Mouse (Mus musculus) cerebellum, adult 2 months (tissue): ENCODE results near the gene Gbp7. TPM values are rescaled to one million over a fixed set of nuclear protein-coding genes. Genes with fewer than 3 reads are reported as not detected.

Experiments
- DNase-seq, 2 experiments: peaks; one replicate each; pipeline ENCODE4 v3.0.0; 2021
- H3K27ac ChIP-seq: fragments of 200-500 bp; 2 replicates; pipeline ENCODE4 v1.5.1; 2012; ENCODE audit warnings: low read length, control low read depth, inconsistent platforms; ENCODE audit not compliant: insufficient read depth
- H3K27me3 ChIP-seq: fragments of 200-500 bp; 2 replicates; pipeline ENCODE4 v1.6.1; 2012; ENCODE audit warnings: inconsistent platforms, mild to moderate bottlenecking, low read length, moderate library complexity; ENCODE audit not compliant: control insufficient read depth, insufficient read depth
- H3K4me1 ChIP-seq: fragments of 200-500 bp; 2 replicates; pipeline ENCODE4 v1.6.1; 2011; ENCODE audit warnings: low read length; ENCODE audit not compliant: control insufficient read depth, insufficient read depth
- H3K4me3 ChIP-seq: fragments of 200-500 bp; replicated peaks from 2 replicates; pipeline ENCODE3; 2011; ENCODE audit warnings: mild to moderate bottlenecking, low read depth, low read length, control low read depth; ENCODE audit not compliant: insufficient read depth
- CTCF ChIP-seq: fragments of 200-500 bp; IDR thresholded peaks from 2 replicates; pipeline ENCODE4 v1.5.1; 2011; ENCODE audit warnings: low read depth, mild to moderate bottlenecking, control low read depth, low read length, moderate library complexity, borderline replicate concordance; ENCODE audit not compliant: insufficient read depth
- POLR2A ChIP-seq: fragments of 200-500 bp; IDR thresholded peaks from 2 replicates; pipeline ENCODE4 v1.6.1; 2011; ENCODE audit warnings: low read length, control low read depth, borderline replicate concordance; ENCODE audit not compliant: insufficient read depth
- WGBS: fragments of 180-500 bp; shearing (Covaris S2); methylation state at CpG from one replicate; pipeline ENCODE4 v1.1.7; 2018; 5-methylcytosine and 5-hydroxymethylcytosine counted together
- polyA plus RNA-seq: library from polyadenylated mRNA; depleted of rRNA; stranded (reverse); fragments of >200 nt; gene quantifications from 2 replicates; pipeline ENCODE4 v1.2.3, GENCODE M21; 2012; rRNA removed

The Gbp7 gene
- polyA plus RNA-seq, 1 experiment = 1.7 TPM

DNA sequence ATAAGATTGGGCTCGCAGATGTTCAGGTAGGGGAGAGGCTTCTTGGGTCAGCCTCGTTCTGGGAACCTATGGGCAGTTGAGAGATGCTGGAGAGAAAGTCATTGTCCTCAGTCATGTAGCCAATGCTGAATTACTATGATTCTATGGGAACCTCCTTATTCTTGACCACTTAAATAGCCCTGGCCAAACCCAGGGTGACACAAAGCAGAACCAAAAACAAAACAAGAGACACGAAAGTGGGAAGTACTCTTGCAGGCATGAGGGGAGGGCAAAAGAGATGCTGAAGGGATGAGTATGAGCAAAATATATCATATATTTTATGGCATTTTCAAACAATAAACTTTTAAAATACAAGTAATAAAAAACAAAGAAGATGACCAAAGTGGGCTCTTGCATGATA, 47.0 kb downstream of the Gbp7 start:
- H3K27ac ChIP-seq = no peak overlapping the region
- 79% methylated on average over 3 of the region's 3 CpGs for WGBS
- no peak overlapping the region for H3K4me3 ChIP-seq
- TF ChIP-seq CTCF (no peak), POLR2A (no peak)
- H3K27me3 ChIP-seq = no peaks in the 10 kb centered on the region
- H3K4me1 ChIP-seq = no peaks in the 10 kb centered on the region
- DNase-seq = no peak

- H3K27ac ChIP-seq = no peak overlapping the region
- 87% methylated on average over 4 of the region's 4 CpGs for WGBS
These were observed 48.2 kb downstream of the Gbp7 start for GRCm38 (mm10) chr3:142578342-142578741.

GRCm38 (mm10) chr3:142583067-142583466, 52.9 kb downstream of the Gbp7 start:
- Histone ChIP-seq H3K4me1 (no peaks in the 10 kb centered on the region), H3K27me3 (no peaks in the 10 kb centered on the region), H3K27ac (no peak overlapping the region), H3K4me3 (no peak overlapping the region)
- DNase-seq = no peak
- no peak for TF ChIP-seq POLR2A
- no peak for TF ChIP-seq CTCF
- 87% methylated on average over 4 of the region's 4 CpGs for WGBS

More at GRCm38 (mm10) chr3:142578342-142578741, 48.2 kb downstream of the Gbp7 start:
- Histone ChIP-seq H3K4me1 (no peaks in the 10 kb centered on the region), H3K4me3 (no peak overlapping the region), H3K27me3 (no peaks in the 10 kb centered on the region)
- TF ChIP-seq CTCF = no peak
- TF ChIP-seq POLR2A = no peak
- DNase-seq = no peak

DNA sequence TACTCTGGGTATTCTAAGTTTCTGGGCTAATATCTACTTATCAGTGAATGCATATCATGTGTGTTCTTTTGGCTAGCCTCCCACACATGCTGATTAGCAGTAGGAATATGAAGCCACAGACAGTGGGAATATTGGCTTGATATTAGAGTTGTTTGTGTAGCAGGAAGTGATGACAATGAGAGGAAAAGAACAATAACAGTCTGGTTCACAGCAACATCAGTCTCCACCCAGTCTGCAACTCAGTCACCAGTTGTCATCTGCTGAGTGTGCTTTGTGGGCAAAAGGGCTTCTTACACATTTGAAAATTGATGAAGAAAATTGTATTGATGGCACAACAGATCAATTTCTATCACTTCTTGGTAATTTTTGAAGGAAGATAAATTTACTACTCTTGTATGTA, 57.2 kb downstream of the Gbp7 start:
- H3K4me1 ChIP-seq = no peaks in the 10 kb centered on the region

GRCm38 (mm10) chr3:142588888-142589287, 58.7 kb downstream of the Gbp7 start:
- H3K27ac ChIP-seq = no peak overlapping the region
- no peaks in the 10 kb centered on the region for H3K4me1 ChIP-seq
- TF ChIP-seq CTCF (no peak), POLR2A (no peak)
- DNase-seq = no peak
- 64% methylated on average over 2 of the region's 2 CpGs for WGBS
- H3K27me3 ChIP-seq = no peaks in the 10 kb centered on the region
- H3K4me3 ChIP-seq = no peak overlapping the region

More for the DNA sequence above, 57.2 kb downstream of the Gbp7 start:
- Histone ChIP-seq H3K4me3 (no peak overlapping the region), H3K27ac (no peak overlapping the region), H3K27me3 (no peaks in the 10 kb centered on the region)
- TF ChIP-seq POLR2A = no peak
- no peak for TF ChIP-seq CTCF
- no peak for DNase-seq

DNA sequence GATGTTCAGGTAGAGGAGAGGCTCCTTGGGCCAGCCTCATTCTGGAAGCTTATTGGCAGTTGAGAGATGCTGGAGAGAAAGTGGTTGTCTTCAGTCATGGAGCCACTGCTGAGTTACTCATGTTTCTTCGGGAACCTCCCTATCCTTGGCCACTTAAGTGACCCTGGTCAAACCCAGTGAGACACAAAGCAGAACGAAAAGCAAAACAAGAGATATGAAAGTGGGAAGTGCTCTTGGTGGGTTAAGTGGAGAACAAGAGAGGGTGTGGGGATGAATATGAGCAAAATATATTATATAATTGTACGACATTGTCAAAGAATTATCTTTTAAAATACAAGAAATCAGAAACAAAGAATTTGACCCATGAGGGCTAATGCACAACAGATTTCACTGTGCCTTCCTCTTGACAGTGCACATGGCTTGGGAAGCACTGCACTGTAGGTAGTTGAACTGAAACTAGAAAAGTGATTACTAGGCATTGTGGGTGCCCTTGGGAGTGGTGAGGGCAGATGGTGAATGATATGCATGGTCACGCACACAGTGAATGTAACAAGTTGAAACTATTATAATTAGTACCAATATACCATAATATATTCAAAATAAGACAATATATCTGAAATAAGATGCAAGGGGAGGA, 60.4 kb downstream of the Gbp7 start:
- DNase-seq = no peak
- Histone ChIP-seq H3K4me3 (no peak overlapping the region), H3K27me3 (no peaks in the 10 kb centered on the region), H3K4me1 (no peaks in the 10 kb centered on the region), H3K27ac (no peak overlapping the region)
- TF ChIP-seq CTCF = no peak
- no peak for TF ChIP-seq POLR2A
- WGBS = 89% methylated on average over 4 of the region's 4 CpGs

- no peak within 1 kb of the TSS for H3K4me3 ChIP-seq
- DNase-seq = no peak
- H3K27me3 ChIP-seq = no peaks in the 10 kb centered on the region
- no peak within 1 kb of the TSS for H3K27ac ChIP-seq
- WGBS = 84% methylated on average over 1 of the region's 1 CpGs
- no peaks in the 10 kb centered on the region for H3K4me1 ChIP-seq
- no peak for TF ChIP-seq POLR2A
- TF ChIP-seq CTCF = no peak
These were observed 64.4 kb downstream of the Gbp7 start, which contains the start of gene Gbp2b for GRCm38 (mm10) chr3:142594547-142594946. TSS of gene Gbp2b (plus strand) at chr3:142594847.

GRCm38 (mm10) chr3:142597923-142598322, 67.8 kb downstream of the Gbp7 start:
- TF ChIP-seq CTCF (no peak), POLR2A (no peak)
- WGBS = 83% methylated on average over 3 of the region's 3 CpGs
- Histone ChIP-seq H3K27me3 (no peaks in the 10 kb centered on the region), H3K27ac (no peak overlapping the region), H3K4me1 (no peaks in the 10 kb centered on the region), H3K4me3 (no peak overlapping the region)
- no peak for DNase-seq

Other genes with a start within 250 kb of the Gbp7 start
- 15.7 and 16.8 TPM in 2 replicates for gene Pdlim5, start 134.6 kb upstream of the Gbp7 start, polyA plus RNA-seq
- 1.7 and 2.4 TPM in 2 replicates for gene Gbp5, start 36.4 kb upstream of the Gbp7 start, polyA plus RNA-seq
- 5.4 and 8.5 TPM in 2 replicates for gene Gbp3, start 29.7 kb downstream of the Gbp7 start, polyA plus RNA-seq
- not detected in 2 replicates for gene Gbp2b, start 64.5 kb downstream of the Gbp7 start, polyA plus RNA-seq
- 2.5 and 3.3 TPM in 2 replicates for gene Gbp2, start 90.3 kb downstream of the Gbp7 start, polyA plus RNA-seq
- gene Kyat3, start 170.7 kb downstream of the Gbp7 start, polyA plus RNA-seq = 6.5 and 7.7 TPM in 2 replicates
- 46.8 and 47.9 TPM in 2 replicates for gene Gtf2b, start 234.7 kb downstream of the Gbp7 start, polyA plus RNA-seq